In the genomic region with DNA sequence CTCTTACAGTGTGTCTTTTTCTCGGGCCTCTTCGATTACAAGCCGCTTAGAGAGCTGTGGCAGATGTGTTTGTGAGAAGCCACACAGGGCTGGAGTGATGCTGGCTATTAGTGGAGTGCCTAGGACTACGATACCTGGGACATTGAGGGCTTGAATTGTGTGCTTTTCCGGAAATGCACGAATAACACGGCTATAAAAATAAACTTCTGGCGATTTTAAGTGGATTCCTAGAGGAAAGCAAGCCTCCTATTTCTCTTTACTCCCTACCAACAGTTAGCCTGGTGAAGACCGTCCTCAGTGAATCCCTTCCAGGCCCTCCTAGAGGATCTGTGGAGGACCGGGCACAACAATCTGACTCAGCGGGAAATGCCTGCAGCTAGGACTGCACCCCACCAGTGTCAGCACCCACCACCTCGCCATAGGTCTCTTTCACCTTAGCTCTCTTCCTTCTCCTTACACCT, we compare ENCODE assay signal across 8 mouse cellular contexts.
DNase-seq lines count a peak whose midpoint lies in the region; ATAC-seq and TF ChIP-seq lines count a peak whose summit lies in the region.

No protein-coding gene starts in this region.

- peaks cover 1% of the 10 kb centered on the region; the same call in 1 of the 2 replicates for H3K4me1 ChIP-seq in heart, adult 2 months (ENCODE audit: control insufficient read depth, insufficient read depth, low read length)
- H3K4me1 ChIP-seq in embryonic facial prominence, embryonic 14.5 days (ENCODE audit: control insufficient read depth, insufficient read depth, low read length), result peaks cover 30% of the 10 kb centered on the region
- H3K4me1 ChIP-seq in intestine, embryonic 16.5 days (ENCODE audit: control insufficient read depth, insufficient read depth, low read length), result peaks cover 20% of the 10 kb centered on the region
- peaks cover 61% of the 10 kb centered on the region for H3K4me1 ChIP-seq in midbrain, embryonic 10.5 days

- TF ChIP-seq POLR2A in heart, adult 2 months (IDR thresholded peaks at IDR 0.05; ENCODE audit: insufficient read depth, low read depth, low read length), result no peak

- peak overlapping the region; percentile 65 for H3K4me2 ChIP-seq in embryonic facial prominence, embryonic 14.5 days (ENCODE audit: low read depth, low read length)
- H3K4me2 ChIP-seq in intestine, embryonic 16.5 days (ENCODE audit: low read depth, low read length), result peak overlapping the region; percentile 72

- peak overlapping the region; percentile 38 for H3K4me3 ChIP-seq in heart, adult 2 months
- H3K4me3 ChIP-seq in embryonic facial prominence, embryonic 14.5 days (ENCODE audit: low read depth, low read length), result peak overlapping the region; percentile 34
- peak overlapping the region; percentile 39 for H3K4me3 ChIP-seq in intestine, embryonic 16.5 days (ENCODE audit: low read length)
- peak overlapping the region; percentile 45 for H3K4me3 ChIP-seq in midbrain, embryonic 10.5 days

- H3K9me3 ChIP-seq in embryonic facial prominence, embryonic 14.5 days (ENCODE audit: control insufficient read depth, low read length), result no peaks in the 10 kb centered on the region
- H3K9me3 ChIP-seq in intestine, embryonic 16.5 days (ENCODE audit: control insufficient read depth, low read length), result no peaks in the 10 kb centered on the region
- no peaks in the 10 kb centered on the region for H3K9me3 ChIP-seq in midbrain, embryonic 10.5 days (replicated peaks)

- 9% methylated on average over 12 of the region's 12 CpGs for WGBS in heart, adult 2 months
- WGBS in embryonic facial prominence, embryonic 14.5 days, result 3% methylated on average over 12 of the region's 12 CpGs
- WGBS in intestine, embryonic 16.5 days, result 6% methylated on average over 12 of the region's 12 CpGs
- 3% methylated on average over 12 of the region's 12 CpGs for WGBS in midbrain, embryonic 10.5 days

- H3K79me2 ChIP-seq in heart, adult 2 months (replicated peaks; ENCODE audit: control insufficient read depth, insufficient read depth, low read length), result no peaks in the 10 kb centered on the region

- intact Hi-C loops in heart, adult 2 months (cut with DNase I), result loop anchor here (10.0 kb wide), 1 partner anchor 1542 kb away; a partner anchor contains a TSS
- intact Hi-C loops in heart, postnatal 14 days (cut with DNase I), result no loop called here

- DNase-seq in heart, adult 2 months, result peak; percentile 33 to 53
- DNase-seq in heart, postnatal 14 days, result no peak
- DNase-seq in embryonic facial prominence, embryonic 14.5 days (ENCODE audit: low spot score), result no peak
- peak; percentile 35 for DNase-seq in midbrain, embryonic 10.5 days (ENCODE audit: low spot score)
- no peak for DNase-seq in Muller cell, postnatal 12 days (ENCODE audit: inconsistent ontology term)
- DNase-seq in cerebellum, adult 9-11 months, result no peak
- no peak for DNase-seq in frontal cortex, adult 2 months (ENCODE audit: extremely low spot score in 1 of 2, low spot score in 1 of 2)

- TF ChIP-seq CTCF in heart, adult 2 months (IDR thresholded peaks at IDR 0.05), result no peak

- TF ChIP-seq EP300 in heart, adult 2 months (IDR thresholded peaks at IDR 0.05; ENCODE audit: insufficient read depth, low read depth, low read length), result no peak

- no peaks in the 10 kb centered on the region for H3K36me3 ChIP-seq in heart, adult 2 months (ENCODE audit: control insufficient read depth, insufficient read depth, low read length)
- H3K36me3 ChIP-seq in embryonic facial prominence, embryonic 14.5 days (ENCODE audit: control insufficient read depth, insufficient read depth, low read length), result no peaks in the 10 kb centered on the region
- H3K36me3 ChIP-seq in intestine, embryonic 16.5 days (ENCODE audit: control insufficient read depth, insufficient read depth, low read length), result no peaks in the 10 kb centered on the region
- H3K36me3 ChIP-seq in midbrain, embryonic 10.5 days, result no peaks in the 10 kb centered on the region

- peak overlapping the region; percentile 82 for H3K27ac ChIP-seq in heart, adult 2 months
- peak overlapping the region; percentile 94 for H3K27ac ChIP-seq in embryonic facial prominence, embryonic 14.5 days (replicated peaks; ENCODE audit: low read depth, low read length)
- peak overlapping the region; percentile 86 for H3K27ac ChIP-seq in intestine, embryonic 16.5 days (ENCODE audit: low read length)
- H3K27ac ChIP-seq in midbrain, embryonic 10.5 days (replicated peaks), result peak overlapping the region; percentile 83

- peaks cover 11% of the 10 kb centered on the region for H3K27me3 ChIP-seq in heart, adult 2 months (ENCODE audit: control insufficient read depth, insufficient read depth, low read length)
- peaks cover 36% of the 10 kb centered on the region for H3K27me3 ChIP-seq in embryonic facial prominence, embryonic 14.5 days (replicated peaks; ENCODE audit: control insufficient read depth, insufficient read depth, low read length)
- H3K27me3 ChIP-seq in intestine, embryonic 16.5 days (replicated peaks; ENCODE audit: control insufficient read depth, insufficient read depth, low read length), result peaks cover 24% of the 10 kb centered on the region
- peaks cover 77% of the 10 kb centered on the region for H3K27me3 ChIP-seq in midbrain, embryonic 10.5 days (ENCODE audit: low read depth, poor library complexity, severe bottlenecking)

- no peak for ATAC-seq in embryonic facial prominence, embryonic 14.5 days (ENCODE audit: low read depth)
- ATAC-seq in intestine, embryonic 16.5 days, result no peak

- H3K9ac ChIP-seq in heart, adult 2 months (ENCODE audit: low read depth, low read length), result peak overlapping the region; percentile 55
- H3K9ac ChIP-seq in embryonic facial prominence, embryonic 14.5 days (ENCODE audit: low read depth, low read length), result peak overlapping the region; percentile 63
- peak overlapping the region; percentile 58 for H3K9ac ChIP-seq in intestine, embryonic 16.5 days (ENCODE audit: low read depth, low read length)

Comparison
In these comparisons a context has a peak if more than half of its experiments do, and no peak if none do; other contexts are left out.
1. DNase-seq: peak in heart, adult 2 months (2 of 2) and midbrain, embryonic 10.5 days (single experiment); none in heart, postnatal 14 days (0 of 2), embryonic facial prominence, embryonic 14.5 days (single experiment), Muller cell, postnatal 12 days (single experiment), cerebellum, adult 9-11 months (single experiment) and frontal cortex, adult 2 months (0 of 2).
2. Peak in every context shown above with its lines, with median percentiles within 50 percentile points of each other: H3K27ac ChIP-seq, H3K4me3 ChIP-seq and H3K9ac ChIP-seq.